Mouse (Mus musculus): Measurements from ENCODE around the gene Gchfr.

Gchfr gene

DNA sequence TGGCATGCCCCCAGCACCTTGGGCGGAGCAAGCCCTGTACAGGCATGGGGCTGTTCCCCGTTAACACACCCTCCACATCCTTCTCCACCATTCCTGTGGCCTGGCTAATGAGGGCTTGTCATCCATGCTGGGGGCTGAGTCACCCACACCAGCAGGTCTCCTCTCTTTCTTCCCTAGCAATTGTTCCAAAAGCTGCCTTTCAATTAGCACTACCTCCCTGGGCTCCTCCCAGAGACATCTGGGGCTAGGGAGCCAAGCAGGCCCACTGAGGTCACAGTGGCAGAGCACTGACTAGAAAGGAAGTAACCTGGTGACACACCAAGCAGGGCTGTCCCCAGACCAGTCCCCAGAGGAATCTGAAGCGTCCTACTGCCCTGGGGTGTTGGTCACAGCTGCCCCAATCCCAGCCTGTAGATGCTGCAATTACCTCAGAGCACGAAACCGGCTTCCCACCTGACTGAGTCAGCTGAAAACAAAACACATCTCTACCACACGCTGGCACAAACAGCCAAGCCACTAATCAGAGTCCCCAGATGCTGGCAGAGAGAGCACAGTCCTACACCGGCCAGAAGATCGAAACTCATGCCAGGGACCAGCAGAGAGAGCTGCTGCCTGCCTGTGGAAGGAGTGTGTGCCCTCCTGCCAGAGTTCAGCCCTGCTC lies 6.5 kb downstream of the Gchfr start, which contains the start of gene Gm14137:
Gm14137 (plus strand) TSS at position 519 of the 661 bp plus-strand sequence.
- DNase-seq, result peak in 1 of 2 experiments; percentile 29

GRCm38 (mm10) chr2:119174866-119175265 lies 7.3 kb downstream of the Gchfr start:
- DNase-seq, result peak; percentile 29 to 41

GRCm38 (mm10) chr2:119175614-119176013 lies 8.0 kb downstream of the Gchfr start:
- peak; percentile 17 to 40 for DNase-seq

- DNase-seq, result peak; percentile 20 to 40
Measured at GRCm38 (mm10) chr2:119176761-119177160, 9.2 kb downstream of the Gchfr start.

- DNase-seq, result no peak
Measured at GRCm38 (mm10) chr2:119177384-119177939, 9.9 kb downstream of the Gchfr start.

DNA sequence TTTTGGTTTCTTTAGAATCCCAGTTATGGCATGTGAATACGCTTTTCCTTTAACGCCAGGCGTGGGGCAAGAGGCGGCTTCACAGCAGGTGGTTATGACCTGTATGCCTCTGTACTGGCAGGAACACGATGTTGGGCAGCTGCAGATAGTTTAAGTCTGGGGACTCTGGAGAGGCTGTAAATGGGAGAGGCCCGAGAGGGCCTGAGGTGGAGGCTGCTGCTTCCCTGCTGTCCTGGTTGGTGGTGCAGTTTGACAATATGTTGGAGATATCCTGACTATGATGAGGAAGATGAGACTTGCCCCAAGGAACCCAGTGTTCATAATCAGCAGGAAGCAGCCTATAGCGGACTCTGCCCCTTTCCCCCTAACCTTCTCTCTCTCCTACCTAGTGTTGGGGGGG lies 15.3 kb downstream of the Gchfr start:
- DNase-seq, result no peak

GRCm38 (mm10) chr2:119189029-119189710 lies 21.6 kb downstream of the Gchfr start:
- peak; percentile 91 to 92 for DNase-seq

DNA sequence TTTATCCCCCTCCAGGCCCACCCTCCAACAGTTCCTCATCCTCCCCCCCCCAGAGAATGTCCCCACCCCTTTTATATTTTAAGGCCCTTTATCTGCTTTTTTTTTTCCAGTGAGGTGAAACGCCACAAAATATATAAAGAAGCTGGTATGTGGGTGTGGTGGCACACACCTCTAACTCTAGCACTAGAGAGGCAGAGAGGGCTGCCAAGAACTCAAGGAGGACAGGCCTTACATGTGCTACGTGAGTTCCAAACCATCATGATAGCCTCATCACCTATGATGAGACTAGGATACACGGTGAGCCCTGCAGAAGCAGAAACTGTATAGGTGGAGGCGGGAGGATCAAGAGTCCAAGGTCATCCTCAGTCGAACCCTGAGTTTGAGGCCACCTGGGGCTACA lies 23.4 kb downstream of the Gchfr start:
- no peak for DNase-seq

DNA sequence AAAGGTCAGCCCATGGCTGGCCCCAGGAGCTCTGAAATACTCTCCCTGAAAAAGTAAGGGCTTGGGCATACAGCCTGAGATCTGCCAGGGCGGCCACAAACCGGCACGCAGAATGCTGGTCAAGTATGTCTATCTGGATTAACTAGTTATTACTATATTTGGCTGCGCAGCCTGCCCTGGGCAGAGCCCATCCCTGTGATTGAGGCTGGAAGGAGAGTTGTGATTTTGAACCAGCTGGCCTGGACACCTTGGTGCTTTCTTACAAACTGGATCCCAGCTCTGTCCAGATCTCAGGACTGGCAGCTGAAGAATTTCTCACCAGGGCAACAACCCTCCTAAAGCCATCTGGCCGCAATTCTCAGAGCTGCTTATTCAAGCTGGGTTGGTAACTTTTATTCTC lies 26.6 kb downstream of the Gchfr start:
- no peak for DNase-seq

DNA sequence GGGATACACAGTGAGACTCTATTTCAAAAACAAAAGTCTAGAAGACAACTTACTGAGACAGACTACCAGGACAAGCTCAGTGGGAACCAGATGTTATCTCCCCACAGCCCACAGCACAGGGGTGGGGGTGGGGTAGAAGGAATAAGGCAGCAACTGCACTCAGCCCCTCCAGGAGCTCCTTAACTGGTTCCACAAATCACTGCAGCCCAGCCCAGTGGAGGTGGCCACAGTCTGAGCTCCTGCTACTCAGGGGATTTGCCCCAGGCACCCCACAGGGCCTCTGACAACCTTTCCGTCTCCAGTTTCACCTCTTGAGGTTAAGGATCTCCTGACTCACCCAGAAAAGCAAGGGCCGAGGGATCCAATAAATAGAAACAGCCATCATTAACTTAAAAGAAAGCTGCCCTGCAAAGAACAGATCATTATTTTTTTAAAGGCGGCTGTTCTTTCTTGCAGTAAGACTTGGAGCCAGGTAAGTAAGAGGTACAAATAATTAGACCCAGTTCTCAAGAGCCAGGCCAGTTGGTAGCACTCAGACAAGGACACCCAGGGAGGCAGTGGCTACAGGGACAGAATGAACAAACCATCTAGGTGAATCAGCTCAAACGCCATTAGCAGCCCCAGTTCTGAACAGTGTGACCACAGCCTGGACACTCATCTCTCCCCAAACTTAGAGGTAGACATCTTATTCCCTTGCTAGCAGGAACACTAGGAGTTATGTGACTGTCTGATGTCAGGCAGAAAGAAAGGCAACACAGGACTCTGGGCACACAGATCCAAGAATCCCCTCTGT lies 28.9 kb downstream of the Gchfr start:
- no peak for DNase-seq

DNA sequence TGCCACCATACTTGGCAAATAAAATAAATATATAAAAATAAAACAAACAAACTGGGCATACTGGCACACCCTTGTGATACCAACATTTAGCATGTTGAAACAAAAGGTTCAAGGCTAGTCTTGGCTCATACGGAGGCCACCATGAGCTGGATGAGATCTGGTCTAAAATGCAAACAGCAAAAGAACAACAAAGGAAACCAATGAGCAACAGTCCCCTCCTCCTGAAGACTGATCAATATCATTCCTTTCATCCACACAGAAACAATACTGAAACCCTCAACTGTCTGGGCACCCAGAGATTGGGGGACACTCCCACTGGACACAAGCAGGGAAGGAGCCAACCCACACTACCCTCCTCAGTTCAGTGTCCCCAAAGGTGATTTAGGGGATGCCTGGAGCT lies 29.9 kb downstream of the Gchfr start:
- DNase-seq, result no peak

GRCm38 (mm10) chr2:119198049-119198448 lies 30.5 kb downstream of the Gchfr start:
- DNase-seq, result no peak

DNA sequence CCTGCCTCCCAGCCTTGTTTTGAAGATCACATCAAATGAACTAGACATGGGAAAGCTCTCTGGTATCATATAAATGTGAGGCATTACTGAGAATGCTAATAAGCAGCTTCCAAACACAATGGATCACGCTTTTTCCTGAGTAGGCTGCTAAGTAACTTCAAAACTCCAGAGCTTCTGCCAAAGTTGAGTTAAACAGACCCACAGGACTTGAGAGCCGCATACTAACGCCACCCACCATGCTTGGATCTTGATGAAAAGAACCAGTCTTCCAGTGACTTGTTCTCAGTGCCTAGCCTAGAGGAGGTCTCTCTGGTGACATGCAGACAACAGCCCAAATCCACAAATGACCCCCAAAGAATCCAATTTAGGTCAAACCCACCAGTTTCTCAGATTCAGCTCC lies 31.4 kb downstream of the Gchfr start:
- DNase-seq, result no peak

- DNase-seq, result peak; percentile 71 to 78
Measured at GRCm38 (mm10) chr2:119202914-119203453, 35.4 kb downstream of the Gchfr start.

GRCm38 (mm10) chr2:119203871-119204460 lies 36.4 kb downstream of the Gchfr start:
- no peak for DNase-seq

DNA sequence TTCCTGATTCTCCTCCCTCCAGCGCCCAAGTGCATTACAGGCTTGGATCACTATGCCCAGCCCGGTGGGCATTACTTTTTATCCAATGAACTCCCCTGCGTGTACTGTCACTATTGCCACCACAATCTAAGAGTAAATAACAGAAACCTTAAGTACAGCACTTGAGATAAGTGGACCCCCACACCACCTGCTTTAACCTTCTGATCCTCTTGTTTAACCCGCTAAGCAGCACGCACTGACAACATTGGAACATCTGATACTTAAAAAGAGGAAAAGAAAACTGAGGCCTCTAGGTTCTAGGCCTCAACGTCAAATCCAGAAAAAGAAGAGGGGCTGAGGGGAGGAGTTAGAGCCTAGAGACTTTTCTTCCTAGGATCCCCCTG lies 40.4 kb downstream of the Gchfr start:
- peak in 1 of 2 experiments; percentile 7 for DNase-seq

- peak; percentile 95 to 98 for DNase-seq
Measured at GRCm38 (mm10) chr2:119208344-119209175, 41.0 kb downstream of the Gchfr start, which contains the start of the genes Zfyve19 and Dnajc17. Gene Zfyve19, plus strand, starts transcription at chr2:119208617. Gene Dnajc17, minus strand, starts transcription at chr2:119208795.

- DNase-seq, result no peak
Measured at GRCm38 (mm10) chr2:119209176-119209507, 41.6 kb downstream of the Gchfr start.
